Mouse (Mus musculus): ENCODE measurements around the gene Chst11.

- TF ChIP-seq USF1 (IDR thresholded peaks at IDR 0.05; ENCODE audit: low read depth) = no peak
- TF ChIP-seq POLR2A (IDR thresholded peaks at IDR 0.05; ENCODE audit: insufficient read length, low read depth) = no peak
- TF ChIP-seq MAX (IDR thresholded peaks at IDR 0.05; ENCODE audit: low read depth) = no peak
- no peak for TF ChIP-seq MYOD1 (IDR thresholded peaks at IDR 0.05; ENCODE audit: control insufficient read depth in 1 of 3, insufficient read length in 2 of 3, low read depth in 2 of 3)
- TF ChIP-seq POLR2AphosphoS2 (IDR thresholded peaks at IDR 0.05; ENCODE audit: insufficient read length, low read depth) = no peak
Measured at GRCm38 (mm10) chr10:83165521-83166243, 180.4 kb downstream of the Chst11 start.

Data from myocyte (in vitro differentiated cells).